8 mouse cellular contexts compared by ENCODE assay signal in the genomic region with DNA sequence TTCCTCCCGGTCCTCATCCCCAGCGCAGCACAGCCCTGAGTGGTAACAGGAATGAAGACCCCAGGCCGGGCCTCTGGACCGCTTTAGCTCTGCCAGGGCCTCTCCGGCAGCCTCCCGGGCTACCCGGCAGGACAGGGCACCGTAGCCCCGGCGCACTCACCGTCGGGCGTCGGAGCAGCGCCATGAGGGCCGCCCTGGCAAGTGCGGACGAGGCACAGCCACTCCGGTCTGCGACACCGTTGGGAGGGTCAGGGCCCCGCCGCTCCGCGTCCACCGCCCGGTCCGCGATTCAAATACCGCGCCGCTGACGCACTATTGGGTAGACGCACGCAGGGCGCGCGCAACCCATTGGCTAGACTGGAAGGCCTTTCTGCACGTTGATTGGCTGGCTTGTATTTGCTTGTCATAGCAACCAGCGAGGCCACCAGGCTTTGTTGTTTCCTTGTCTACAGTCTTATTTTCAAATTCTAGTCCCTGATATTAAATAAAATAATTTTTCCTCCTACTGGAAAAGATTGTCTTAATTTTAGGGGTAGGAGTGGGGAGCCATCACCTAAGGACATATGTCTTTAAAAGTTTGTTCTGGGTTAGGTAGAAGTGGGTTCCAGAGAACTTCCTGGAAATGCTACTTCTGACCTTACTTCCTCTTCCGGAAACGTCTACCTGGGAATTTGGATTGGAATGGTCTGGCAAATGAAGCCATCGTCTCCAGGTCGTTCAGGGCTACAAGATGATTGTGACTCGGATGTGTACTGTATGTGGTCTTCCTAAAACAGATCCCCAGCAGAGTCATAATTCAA. TPM values are rescaled to one million over a fixed set of nuclear protein-coding genes. Genes with fewer than 3 reads are reported as not detected.
DNase-seq lines count a peak whose midpoint lies in the region; ATAC-seq and TF ChIP-seq lines count a peak whose summit lies in the region.

A gene (minus strand): TSS at position 291 of the 800 bp plus-strand sequence.

- peak within 1 kb of the TSS; percentile 61 for H3K27ac ChIP-seq in forebrain, embryonic 13.5 days
- peak within 1 kb of the TSS; percentile 84 for H3K27ac ChIP-seq in liver, postnatal 0 days (ENCODE audit: low read depth)
- no peak within 1 kb of the TSS for H3K27ac ChIP-seq in neural tube, embryonic 14.5 days (ENCODE audit: low read depth, low read length)

- H3K4me3 ChIP-seq in E14TG2a.4 (replicated peaks; ENCODE audit: low read length) = peak within 1 kb of the TSS; percentile 96
- peak within 1 kb of the TSS; percentile 60 for H3K4me3 ChIP-seq in forebrain, embryonic 13.5 days
- peak within 1 kb of the TSS; percentile 85 for H3K4me3 ChIP-seq in liver, postnatal 0 days (ENCODE audit: low read depth, low read length)
- peak within 1 kb of the TSS; percentile 38 for H3K4me3 ChIP-seq in neural tube, embryonic 14.5 days (ENCODE audit: low read depth, low read length)

- 4% methylated on average over 45 of the region's 45 CpGs for WGBS in forebrain, embryonic 13.5 days
- 1% methylated on average over 45 of the region's 45 CpGs for WGBS in large intestine, adult 2 months
- WGBS in liver, postnatal 0 days (ENCODE audit: insufficient replicate concordance) = 1% methylated on average over 45 of the region's 45 CpGs
- 1% methylated on average over 45 of the region's 45 CpGs for WGBS in neural tube, embryonic 14.5 days

- peak within 1 kb of the TSS; percentile 74 for H3K9ac ChIP-seq in forebrain, embryonic 13.5 days
- peak within 1 kb of the TSS; percentile 93 for H3K9ac ChIP-seq in liver, postnatal 0 days (replicated peaks)
- peak within 1 kb of the TSS; percentile 29; the same call in 1 of the 2 replicates for H3K9ac ChIP-seq in neural tube, embryonic 14.5 days (replicated peaks; ENCODE audit: low read depth, low read length)

- ATAC-seq in forebrain, embryonic 13.5 days = peak; percentile 99
- ATAC-seq in liver, postnatal 0 days = peak; percentile 99
- ATAC-seq in neural tube, embryonic 14.5 days (ENCODE audit: low read depth) = peak; percentile 99

- intact Hi-C loops in heart, postnatal 10 days (cut with DNase I) = no loop called here

- H3K27me3 ChIP-seq in E14TG2a.4 (ENCODE audit: insufficient read depth, low read length) = no peaks in the 10 kb centered on the region
- no peaks in the 10 kb centered on the region for H3K27me3 ChIP-seq in forebrain, embryonic 13.5 days
- no peaks in the 10 kb centered on the region for H3K27me3 ChIP-seq in liver, postnatal 0 days (ENCODE audit: insufficient read depth, low read length)
- H3K27me3 ChIP-seq in neural tube, embryonic 14.5 days (ENCODE audit: control insufficient read depth, insufficient read depth, low read length) = no peaks in the 10 kb centered on the region

- TF ChIP-seq CTCF in E14TG2a.4 (conservative IDR thresholded peaks at IDR 0.05; ENCODE audit: low read length) = no peak
- TF ChIP-seq CTCF in liver, postnatal 0 days (IDR thresholded peaks at IDR 0.05; ENCODE audit: low read depth) = no peak

- peak within 1 kb of the TSS; percentile 82 for H3K4me2 ChIP-seq in forebrain, embryonic 13.5 days
- peak within 1 kb of the TSS; percentile 91 for H3K4me2 ChIP-seq in liver, postnatal 0 days (ENCODE audit: low read depth, low read length)
- peak within 1 kb of the TSS; percentile 95 for H3K4me2 ChIP-seq in neural tube, embryonic 14.5 days (ENCODE audit: low read depth, low read length)

- H3K9me3 ChIP-seq in E14TG2a.4 (ENCODE audit: low read length) = no peaks in the 10 kb centered on the region
- H3K9me3 ChIP-seq in forebrain, embryonic 13.5 days (replicated peaks) = no peaks in the 10 kb centered on the region
- H3K9me3 ChIP-seq in liver, postnatal 0 days (ENCODE audit: low read length) = no peaks in the 10 kb centered on the region
- H3K9me3 ChIP-seq in neural tube, embryonic 14.5 days (ENCODE audit: control insufficient read depth, low read length) = no peaks in the 10 kb centered on the region

- DNase-seq in c-Kit-positive CD71-positive TER-119-positive erythroid progenitor cells, embryonic 14.5 days (ENCODE audit: low spot score) = peak; percentile 95
- DNase-seq in heart, postnatal 10 days = peak; percentile 91 to 92
- DNase-seq in large intestine, adult 2 months (ENCODE audit: low read depth, low spot score) = peak; percentile 78
- DNase-seq in liver, postnatal 0 days = peak; percentile 94
- DNase-seq in testis, postnatal 14 days (ENCODE audit: low spot score) = peak; percentile 94

- peaks cover 53% of the 10 kb centered on the region for H3K36me3 ChIP-seq in E14TG2a.4 (ENCODE audit: insufficient read depth, low read length)
- H3K36me3 ChIP-seq in forebrain, embryonic 13.5 days (ENCODE audit: poor library complexity, severe bottlenecking) = peaks cover 43% of the 10 kb centered on the region
- peaks cover 33% of the 10 kb centered on the region for H3K36me3 ChIP-seq in liver, postnatal 0 days (replicated peaks; ENCODE audit: insufficient read depth, low read length)
- H3K36me3 ChIP-seq in neural tube, embryonic 14.5 days (ENCODE audit: control insufficient read depth, insufficient read depth, low read length) = peaks cover 8% of the 10 kb centered on the region; the same call in 1 of the 2 replicates

- peaks cover 41% of the 10 kb centered on the region for H3K4me1 ChIP-seq in E14TG2a.4 (replicated peaks; ENCODE audit: low read depth, low read length)
- peaks cover 15% of the 10 kb centered on the region for H3K4me1 ChIP-seq in forebrain, embryonic 13.5 days
- peaks cover 8% of the 10 kb centered on the region for H3K4me1 ChIP-seq in liver, postnatal 0 days (ENCODE audit: insufficient read depth)
- peaks cover 4% of the 10 kb centered on the region; the same call in 1 of the 2 replicates for H3K4me1 ChIP-seq in neural tube, embryonic 14.5 days (ENCODE audit: control insufficient read depth, insufficient read depth, low read length)

- no peak for TF ChIP-seq EP300 in liver, postnatal 0 days (IDR thresholded peaks at IDR 0.05; ENCODE audit: low read depth)

RNA-seq across cellular contexts. Expression of the gene that starts here (rescaled TPM):
- polyA plus RNA-seq in forebrain, embryonic 13.5 days (2015; fragmentation: Nextera tagmentation; extraction: Ambion mirVana) = 142 and 150 TPM in 2 replicates
- total RNA-seq in heart, postnatal 10 days (2021) = 10 to 100 TPM; 22.0 to 22.2 TPM
- 40.2 and 45.3 TPM in 2 replicates for polyA plus RNA-seq in large intestine, adult 2 months (2012; rRNA removed)
- 121 and 122 TPM in 2 replicates for polyA plus RNA-seq in liver, postnatal 0 days (2015; fragmentation: Nextera tagmentation; extraction: Ambion mirVana)
- polyA plus RNA-seq in neural tube, embryonic 14.5 days (2014; fragmentation: Nextera tagmentation; extraction: Ambion mirVana) = 11.5 and 17.6 TPM in 2 replicates

Comparison
In these comparisons a context has a peak if more than half of its experiments do, and no peak if none do; other contexts are left out.
1. H3K4me3 ChIP-seq: peak in every context shown above with its lines; median percentile 96 in E14TG2a.4; 85 in liver, postnatal 0 days; 60 in forebrain, embryonic 13.5 days; 38 in neural tube, embryonic 14.5 days.
2. H3K9ac ChIP-seq: peak in every context shown above with its lines; median percentile 93 in liver, postnatal 0 days; 74 in forebrain, embryonic 13.5 days; 29 in neural tube, embryonic 14.5 days.